Mouse (Mus musculus): ENCODE measurements at regions not wholly inside any gene's neighbourhood (a gene's known extent, or its start where the extent isn't known, plus 50 kb on each side); places are given as distances from the start of the nearest gene placed in this dataset.

DNA sequence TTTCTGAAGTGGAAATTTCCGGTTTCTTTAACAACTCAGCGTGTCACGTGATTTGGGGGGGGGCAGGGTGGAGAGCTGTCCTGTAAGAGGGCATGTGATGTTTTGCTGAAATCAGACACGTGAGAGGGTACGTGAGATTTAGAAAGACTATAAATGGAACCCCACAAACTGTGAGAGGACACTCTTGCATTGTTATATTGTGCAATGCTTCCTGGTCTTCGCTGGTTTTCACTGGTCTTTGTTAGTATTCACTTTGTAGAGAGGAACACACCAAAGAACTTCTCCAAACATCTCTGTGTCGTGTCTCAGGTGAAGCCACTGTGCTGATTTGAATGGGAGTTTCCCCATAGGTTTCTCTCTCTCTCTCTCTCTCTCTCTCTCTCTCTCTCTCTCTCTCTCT lies 163.2 kb upstream of the Jun start:
- DNase-seq (ENCODE audit: low spot score) = peak; percentile 58

DNA sequence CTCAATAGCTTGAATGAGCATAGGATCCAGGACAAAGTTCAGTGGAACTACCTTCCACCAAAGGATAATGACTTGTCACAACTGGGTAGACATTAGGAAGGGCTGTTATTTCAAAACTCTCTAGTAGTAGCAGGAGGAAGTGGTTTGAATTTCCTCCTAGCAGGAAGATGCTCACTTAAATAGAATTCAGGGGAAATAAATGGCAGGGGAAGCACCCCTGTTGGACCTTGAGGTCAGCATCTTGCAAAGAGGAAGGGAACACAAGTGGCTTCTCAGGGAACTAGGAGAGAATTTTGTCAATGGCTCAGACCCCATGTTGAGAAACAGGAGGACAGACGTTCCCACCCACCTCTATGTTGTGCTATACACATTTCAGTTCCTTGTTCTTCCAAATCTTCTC lies 178.4 kb upstream of the Jun start:
- no peak for DNase-seq (ENCODE audit: low spot score)

DNA sequence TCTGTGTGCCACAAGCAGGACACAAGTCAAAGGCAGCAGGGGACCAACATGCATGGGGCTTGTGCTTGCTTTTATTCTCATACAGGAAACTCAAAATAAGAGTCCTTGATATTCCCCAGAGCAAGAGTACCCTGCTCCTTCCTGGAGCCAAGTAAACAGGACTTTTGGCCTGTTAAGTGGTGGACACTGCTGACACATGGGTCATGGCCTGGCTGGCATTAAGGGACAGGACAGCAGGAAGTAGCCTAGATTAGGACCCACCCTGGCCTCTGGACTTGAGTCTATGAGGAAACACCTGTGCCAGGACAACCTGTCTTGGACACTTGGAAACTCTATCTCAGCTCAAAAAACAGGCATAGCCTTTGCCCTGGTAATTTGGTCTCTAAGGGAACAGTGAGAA lies 181.0 kb upstream of the Jun start:
- DNase-seq (ENCODE audit: low spot score) = no peak

DNA sequence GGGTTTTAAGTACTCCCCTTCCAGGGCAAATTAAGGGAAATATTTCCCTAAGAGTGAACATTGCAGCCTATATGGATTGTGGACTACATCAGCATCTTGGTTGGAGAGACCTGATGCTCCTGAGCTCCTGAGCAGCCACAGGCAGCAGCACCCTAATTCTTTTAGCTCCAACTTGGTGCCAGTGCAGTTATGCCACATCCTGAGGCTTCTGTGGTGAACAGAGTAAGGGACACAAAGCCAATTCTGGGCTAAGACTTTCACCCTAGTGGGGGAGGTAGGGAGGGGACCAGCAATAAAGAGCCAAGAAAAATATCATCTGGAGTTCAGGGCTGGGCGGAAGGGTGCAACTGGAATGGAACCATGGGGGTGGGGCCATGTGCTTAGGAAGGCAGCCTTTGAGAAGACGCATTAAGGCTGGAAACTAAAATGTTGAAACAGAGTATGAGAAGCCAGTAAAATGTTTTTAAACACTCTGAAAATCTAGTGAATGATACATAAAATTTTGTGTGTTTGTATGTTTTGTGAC lies 182.1 kb upstream of the Jun start:
- DNase-seq (ENCODE audit: low spot score) = no peak

DNA sequence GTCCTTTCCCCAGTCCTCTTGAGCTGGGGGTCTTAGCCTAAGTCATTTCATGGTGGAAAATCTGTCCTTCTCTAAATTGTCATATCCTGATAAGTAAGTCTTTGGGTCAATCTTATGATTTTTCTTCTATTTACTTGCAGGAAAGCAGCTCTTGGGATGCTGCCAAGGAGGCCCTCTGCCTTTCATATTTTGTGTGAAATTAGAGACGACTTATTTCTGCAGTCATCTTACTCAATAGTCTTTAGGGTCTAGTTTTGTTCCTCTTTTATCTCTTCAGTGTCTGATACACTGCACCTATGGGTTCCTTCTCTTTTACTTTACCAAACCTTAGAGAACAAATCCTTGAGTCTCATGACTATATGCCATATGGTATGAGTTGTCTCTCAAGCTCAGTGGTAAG lies 196.0 kb upstream of the Jun start:
- DNase-seq (ENCODE audit: low spot score) = no peak

DNA sequence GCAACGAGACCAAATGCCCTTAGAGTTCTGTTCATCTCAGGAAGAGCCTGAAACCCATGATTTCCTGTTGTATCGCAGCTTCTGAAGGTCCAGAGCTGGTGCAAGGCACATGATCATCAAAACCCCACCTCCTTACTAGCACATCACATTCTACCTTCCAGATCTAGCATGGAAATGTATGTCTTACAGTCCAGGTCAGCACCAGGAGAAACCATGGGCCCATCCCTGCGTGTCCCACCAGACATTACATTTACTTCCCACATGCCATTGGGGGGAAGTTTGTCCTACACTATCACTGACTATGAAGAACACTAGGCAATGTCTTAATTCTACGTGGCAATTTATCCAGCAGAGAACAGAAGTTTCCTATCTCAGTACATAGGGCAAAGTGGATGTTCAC lies 197.0 kb upstream of the Jun start:
- DNase-seq (ENCODE audit: low spot score) = no peak

DNA sequence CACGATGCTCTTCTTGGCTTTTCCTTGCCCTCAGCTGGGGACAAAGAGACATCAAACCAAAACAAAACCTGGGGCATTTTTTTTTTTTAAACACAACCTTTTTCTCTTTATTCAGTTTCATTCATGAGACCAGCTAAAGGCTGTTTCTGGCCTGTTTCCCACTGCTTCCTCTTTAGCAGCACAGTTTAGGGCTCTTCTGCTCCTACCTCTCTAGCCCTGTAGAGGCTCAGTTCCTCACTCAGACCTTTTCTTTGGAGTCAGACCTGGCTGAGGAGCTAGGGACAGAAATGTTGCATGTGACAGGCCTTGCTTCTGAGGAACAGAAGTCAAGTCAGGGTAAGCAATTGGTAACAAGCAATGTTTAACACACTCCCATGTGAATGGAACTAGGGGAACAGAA lies 198.1 kb upstream of the Jun start:
- no peak for DNase-seq (ENCODE audit: low spot score)

DNA sequence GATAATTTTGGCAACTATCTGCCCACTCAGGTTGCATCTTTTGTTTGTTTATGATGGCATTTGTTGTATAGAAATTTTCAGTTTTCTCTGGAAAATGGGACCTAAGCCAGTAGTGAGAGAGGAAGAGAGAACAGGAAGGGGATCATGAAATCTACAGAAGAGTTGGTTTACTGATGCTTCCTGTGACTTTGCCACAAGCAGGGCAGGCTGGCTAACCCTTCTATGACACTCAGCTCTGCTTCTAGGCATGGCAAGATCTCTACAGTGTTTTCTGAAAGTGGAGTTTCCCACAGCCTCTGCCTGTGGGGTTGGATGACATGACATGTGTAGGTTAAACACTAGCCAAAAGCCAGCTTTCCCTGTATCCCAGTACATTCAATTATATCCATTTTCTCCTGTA lies 217.7 kb upstream of the Jun start:
- no peak for DNase-seq (ENCODE audit: low spot score)

DNA sequence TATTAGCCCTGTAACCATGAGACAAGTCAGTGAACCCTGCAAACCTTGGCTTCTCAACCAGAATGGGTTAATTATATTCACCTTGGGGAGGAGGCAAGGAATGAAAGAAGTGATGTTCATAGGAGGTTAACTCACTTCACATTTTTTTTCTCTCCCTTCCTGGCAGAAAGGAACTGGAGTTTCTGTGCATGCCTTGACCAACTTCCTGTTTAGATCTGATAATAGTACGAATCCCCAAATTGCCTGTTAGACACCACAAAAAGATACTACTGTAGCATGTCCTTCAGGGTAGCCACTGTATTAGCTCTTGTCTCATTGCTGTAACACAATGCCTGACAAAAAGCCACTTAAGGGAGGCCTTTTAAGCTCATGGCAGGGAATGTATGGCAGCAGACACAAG lies 218.4 kb upstream of the Jun start:
- no peak for DNase-seq (ENCODE audit: low spot score)

DNA sequence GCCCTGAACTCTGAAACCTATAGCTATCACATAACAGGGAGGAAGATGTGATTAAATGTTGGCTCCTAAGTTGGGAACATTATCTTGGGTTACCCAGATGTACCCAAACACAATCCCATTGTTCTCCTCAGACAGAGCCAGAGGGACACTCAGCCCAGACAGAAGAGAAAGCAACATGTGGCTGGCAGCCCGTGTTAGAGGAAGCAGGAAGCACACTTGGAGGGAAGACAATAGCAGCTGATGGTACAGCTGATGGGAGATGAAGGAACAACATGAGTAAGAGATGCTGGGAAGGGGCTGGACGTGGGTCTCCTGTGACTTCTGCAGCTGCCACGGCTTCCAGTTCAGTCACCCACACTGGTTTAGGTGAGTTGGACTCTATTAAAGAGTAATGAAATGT lies 224.2 kb upstream of the Jun start:
- DNase-seq (ENCODE audit: low spot score) = no peak

DNA sequence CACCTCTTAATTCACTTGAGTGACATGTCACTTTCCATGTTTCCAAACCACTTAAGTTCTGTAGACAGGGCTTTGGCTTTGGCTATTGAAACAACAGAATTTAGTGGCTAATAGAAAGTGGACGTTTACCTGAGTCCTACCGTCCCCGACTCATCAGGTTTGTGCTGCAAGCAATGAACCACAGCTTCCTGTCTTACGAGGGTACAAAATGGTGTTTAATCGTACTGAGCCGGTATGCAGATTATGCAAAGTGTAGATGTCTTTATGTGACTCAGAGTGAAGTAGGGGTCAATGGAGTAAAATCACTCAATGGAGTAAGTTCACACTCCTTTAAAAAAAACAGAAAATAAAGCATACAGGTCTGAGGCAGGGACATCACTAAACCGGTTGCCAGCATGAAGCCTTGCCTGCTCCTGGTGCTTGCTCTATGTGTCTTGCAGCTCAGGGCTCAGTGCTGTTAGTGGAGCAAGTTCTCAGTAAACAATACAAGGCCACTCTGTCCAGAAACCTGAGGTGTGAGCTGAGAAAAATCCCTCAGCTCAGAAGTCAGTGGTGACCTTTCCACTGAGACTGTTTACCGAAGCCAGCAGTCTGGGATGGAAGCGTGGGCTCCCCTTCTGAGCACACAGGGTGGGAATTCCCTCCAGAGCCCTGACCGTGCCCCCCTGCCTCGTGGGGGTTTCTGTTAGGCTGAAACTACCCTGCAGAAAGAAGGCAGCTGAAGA lies 226.1 kb upstream of the Jun start:
- DNase-seq (ENCODE audit: low spot score) = no peak

DNA sequence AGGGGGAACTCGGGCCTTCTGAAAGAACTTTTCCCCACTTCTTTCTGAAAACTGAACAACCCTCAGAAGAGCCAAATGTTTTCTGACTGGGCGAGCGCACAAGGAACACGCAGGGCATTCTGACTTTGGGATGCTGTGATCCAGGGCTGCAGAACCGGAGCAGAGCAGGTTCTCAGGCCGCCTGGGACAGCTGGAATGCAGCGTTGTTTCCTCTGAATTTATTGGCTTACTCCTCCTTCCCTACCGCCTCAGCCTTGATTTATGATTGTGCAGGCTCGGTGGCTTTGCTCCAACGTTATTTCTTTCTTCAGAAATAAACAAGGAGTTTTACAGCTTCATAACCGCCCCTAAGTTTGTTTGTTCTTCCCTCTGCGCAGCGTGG lies 226.7 kb upstream of the Jun start:
- DNase-seq (ENCODE audit: low spot score) = no peak

DNA sequence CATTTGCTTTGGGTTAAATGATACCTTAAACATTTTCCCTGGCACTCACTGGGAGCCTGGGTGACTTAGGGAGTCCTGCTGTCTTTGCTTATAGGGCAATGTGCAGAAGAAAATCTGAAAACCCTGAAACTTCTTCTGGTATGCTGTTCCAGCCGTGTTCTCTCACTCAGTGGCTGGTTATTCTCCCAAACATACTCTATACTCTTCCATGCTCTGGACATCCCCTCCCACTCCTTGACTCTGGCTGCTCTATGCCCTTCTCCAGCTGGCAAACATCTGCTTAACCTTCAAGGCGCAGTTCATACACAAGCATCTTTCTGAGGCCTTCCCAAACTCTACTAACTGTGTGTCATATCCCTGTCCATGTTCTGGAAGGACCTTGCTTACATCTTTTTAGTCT lies 227.2 kb upstream of the Jun start:
- no peak for DNase-seq (ENCODE audit: low spot score)

DNA sequence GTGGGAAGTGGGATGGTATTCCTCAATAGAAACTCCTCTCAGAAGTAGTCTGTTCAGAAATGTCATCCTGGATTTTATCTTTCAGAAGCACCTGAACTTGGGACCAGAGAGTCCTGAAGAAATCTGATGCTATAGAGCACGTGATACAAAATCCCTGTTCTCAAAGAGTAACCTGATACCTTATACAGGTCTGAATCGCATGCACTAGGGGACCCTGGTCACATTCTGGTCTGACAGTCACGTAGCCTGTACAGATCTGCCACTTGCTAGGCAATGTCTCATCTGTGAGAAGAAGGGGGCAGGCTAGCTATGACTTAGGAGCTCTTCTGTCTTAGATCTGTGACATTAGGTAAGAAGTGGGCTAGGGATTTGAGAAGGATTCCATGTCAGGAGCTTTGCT lies 230.1 kb upstream of the Jun start:
- DNase-seq (ENCODE audit: low spot score) = no peak

DNA sequence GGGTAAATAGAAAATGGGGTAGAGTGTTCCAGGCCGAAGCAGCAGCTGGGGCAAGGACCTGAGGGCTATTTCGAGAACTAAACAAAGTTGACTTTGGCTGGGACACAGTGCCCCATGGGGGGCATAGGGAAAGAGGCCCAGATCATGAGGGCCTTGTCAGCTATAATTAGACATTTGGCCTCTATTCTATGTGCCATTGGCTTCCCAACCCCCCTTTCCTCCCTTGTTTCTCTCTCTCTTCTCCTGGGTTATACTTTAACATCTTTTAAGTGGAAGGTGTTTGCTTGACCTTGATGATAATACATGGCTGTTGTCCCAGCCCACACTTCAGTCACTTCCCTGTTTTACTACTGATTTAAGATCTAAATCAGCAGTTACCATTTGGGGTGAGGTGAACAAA lies 231.8 kb upstream of the Jun start:
- no peak for DNase-seq (ENCODE audit: low spot score)

DNA sequence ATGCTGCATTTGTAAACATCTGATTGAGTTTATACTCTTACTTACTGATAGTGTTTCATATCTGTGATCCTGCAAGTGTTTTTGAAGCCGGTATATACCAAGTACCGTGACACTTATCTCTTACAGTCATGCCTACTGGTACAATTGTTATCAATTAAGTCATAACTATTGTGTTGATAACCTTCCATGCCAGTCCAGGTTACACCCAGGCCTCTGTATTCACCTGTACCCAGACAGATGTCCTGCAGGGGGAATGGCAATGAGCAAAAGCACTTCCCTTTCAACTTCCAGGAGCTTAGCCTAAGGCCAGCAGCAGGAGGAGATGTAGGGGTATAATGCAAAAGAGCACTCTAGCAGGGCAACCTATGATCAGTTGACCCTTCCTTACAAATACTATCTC lies 232.2 kb upstream of the Jun start:
- no peak for DNase-seq (ENCODE audit: low spot score)

DNA sequence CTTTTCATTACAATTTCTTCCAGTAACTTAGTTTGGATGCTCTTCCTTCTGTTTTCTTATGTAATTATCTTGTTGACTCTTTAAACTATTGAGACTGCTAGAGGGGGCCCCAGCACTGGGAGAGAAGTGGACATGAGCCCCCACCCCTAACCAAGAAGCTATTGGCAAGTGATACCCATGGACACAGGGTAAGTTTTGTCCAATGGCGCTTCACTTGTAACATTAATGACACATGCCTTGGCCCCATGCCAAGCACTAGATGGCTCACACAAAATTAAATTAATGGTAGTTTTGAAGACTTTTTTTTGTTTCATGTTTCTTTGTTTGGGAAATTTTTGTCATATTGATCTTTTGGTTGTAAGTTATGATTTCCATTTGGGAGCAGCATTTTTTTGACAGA lies 232.7 kb upstream of the Jun start:
- DNase-seq (ENCODE audit: low spot score) = no peak

DNA sequence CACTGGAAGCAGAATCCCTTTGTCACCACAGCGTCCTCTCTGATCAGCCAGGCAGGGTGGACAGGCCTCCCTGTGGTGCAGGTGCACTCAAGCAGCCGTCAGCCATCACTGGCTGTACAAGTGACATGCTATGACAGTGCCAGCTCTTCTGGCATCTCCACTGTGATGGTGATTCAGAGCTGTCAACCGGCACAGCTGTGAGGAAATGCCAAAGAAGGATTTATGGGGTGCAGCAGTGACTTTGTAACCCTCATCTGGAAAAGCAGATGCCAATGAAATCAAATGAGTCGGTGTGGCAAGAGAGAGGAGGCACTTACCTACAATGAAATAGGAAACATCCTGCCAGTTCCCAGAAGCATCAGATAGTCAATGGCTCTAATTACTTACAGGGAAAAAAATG lies 238.3 kb upstream of the Jun start:
- no peak for DNase-seq (ENCODE audit: low spot score)

DNA sequence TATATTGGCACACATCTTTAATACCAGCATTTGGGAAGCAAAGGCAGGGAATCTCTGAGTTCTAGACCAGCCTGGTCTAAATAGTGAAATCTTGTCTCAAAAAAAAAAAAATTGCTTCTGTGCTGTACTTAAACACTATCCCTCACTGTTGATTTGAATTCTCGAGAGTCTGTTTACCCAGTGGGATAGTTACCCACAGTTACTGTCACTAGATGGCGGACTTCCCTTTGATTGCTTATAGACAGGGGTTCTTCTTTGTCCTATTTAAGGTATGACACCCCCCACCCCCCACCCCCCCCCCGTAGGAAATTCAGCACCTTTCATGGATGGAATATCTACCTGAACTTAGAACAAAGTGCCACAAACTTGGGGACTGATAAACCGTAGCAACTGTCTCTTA lies 242.1 kb upstream of the Jun start:
- no peak for DNase-seq (ENCODE audit: low spot score)

DNA sequence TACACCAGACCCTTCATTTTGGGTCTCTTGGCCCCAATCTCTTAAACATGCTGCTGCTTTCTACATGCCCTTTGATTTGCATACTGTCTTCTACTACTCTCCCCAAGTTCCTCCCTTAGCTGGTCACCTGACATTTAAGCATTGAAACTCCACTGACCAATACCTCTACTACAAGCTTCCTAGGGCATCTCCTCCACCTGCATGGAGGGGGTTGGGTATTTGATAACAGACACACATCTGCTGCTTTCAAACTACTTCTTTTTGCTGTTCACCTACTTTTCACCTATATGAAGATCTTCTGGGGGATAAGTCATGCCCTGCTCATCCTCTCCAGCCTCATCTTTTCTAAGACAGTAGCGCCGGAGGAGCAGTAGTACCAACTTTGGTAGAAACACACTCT lies 249.9 kb upstream of the Jun start:
- no peak for DNase-seq (ENCODE audit: low spot score)

DNA sequence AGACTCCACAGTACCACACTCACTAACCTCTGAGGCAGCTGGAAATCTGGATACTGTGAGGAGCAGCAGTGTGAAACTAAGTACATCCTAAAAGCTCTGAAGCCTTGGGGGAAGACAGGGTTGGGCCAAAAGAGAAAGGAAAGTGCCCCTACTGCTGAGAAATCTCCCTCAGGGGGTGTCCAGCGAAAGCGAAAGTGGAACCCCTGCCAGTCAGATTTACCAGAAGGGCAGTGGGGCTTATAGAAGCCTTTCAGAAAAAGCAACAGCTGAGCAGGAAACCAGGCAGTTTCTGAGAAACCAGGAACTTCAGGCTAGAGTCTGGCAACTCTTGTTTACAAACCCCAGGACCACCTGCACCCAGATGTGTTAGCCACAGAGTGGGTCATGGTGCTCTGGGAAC lies 251.3 kb upstream of the Jun start:
- DNase-seq (ENCODE audit: low spot score) = peak; percentile 50

DNA sequence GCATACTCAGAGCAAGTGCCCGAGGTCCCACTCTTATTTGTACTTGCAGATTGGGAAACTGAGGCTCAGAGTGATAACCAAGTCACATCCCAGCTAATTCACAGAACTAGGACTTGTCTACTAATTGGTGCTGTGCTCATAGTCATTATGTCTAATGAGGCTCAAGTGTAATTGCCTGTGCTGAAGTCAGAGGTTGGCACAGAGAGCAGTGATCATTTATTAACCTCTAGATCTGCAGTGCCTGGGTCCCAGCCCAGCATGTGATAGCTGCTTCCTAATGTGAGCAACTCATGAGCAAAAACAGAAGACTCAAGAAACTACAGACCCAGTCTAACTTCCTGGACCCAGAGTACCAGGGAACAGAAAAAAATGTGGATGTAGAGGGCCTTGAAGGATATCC lies 252.0 kb upstream of the Jun start:
- no peak for DNase-seq (ENCODE audit: low spot score)

DNA sequence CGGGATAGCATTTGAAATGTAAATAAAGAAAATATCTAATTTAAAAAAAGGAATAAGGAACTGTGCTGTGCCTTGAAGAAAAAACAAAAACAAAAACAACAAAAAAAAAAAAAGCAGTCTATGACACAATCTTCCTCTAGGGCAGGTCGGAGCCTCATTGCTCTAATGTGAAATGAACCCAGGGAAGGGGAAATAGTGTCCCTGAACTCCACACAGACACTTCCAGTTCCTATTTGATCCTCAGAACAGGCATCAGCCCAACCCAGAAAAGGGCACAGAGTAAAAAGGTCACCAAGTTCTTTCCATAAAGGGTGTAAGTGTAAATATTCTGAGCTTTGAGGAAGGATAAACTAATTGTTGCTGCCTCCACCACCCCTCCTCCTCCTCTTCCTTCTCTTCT lies 250.2 kb upstream of the Fggy start:
- no peak for DNase-seq (ENCODE audit: low spot score)

DNA sequence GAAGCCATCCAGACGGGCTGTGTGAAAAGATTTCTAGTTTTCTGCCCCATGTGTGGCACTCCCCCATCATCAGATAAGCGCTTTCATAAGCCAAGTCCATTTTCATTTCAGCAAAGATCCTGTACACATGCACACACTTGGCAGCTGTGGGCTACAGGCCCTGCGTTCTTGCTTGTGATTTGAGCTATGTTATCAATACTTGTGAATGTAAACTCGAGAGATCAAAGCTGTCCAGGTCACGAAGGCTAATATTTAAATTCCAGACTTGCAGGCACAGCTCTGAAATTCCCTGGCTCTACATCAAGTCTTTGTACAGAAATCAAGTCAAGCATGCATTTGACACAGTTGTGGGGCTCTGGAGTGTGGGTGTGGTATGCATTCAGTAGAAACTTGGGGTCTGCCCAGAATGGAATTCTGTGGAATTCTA lies 248.8 kb upstream of the Fggy start:
- no peak for DNase-seq (ENCODE audit: low spot score)

DNA sequence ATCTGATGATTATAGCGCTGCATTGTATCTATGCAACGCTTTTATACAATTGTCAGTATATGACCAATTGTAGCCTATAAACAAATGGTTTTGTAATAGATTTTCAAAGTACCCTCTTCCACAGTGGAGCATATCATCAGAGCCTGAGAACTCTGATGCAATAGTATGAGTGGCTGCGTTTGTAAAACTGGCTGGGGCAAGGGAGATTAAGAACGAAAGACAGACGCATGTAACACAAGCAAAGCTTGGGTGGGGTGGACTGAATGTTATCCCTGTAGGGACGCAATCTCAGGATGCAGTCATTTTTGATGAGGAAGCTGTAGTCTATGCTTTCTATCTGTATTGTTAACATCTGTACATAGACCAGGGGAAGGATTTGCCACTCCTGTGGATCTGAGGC lies 246.9 kb upstream of the Fggy start:
- no peak for DNase-seq (ENCODE audit: low spot score)
